Mouse (Mus musculus) cerebellum, adult 2 months (tissue): ENCODE data around the gene Ccdc137.

ENCODE experiments used
- CTCF ChIP-seq: fragments of 200-500 bp; IDR thresholded peaks from 2 replicates; pipeline ENCODE4 v1.5.1; 2011; ENCODE audit warnings: low read depth, mild to moderate bottlenecking, control low read depth, low read length, moderate library complexity, borderline replicate concordance; ENCODE audit not compliant: insufficient read depth
- POLR2A ChIP-seq: fragments of 200-500 bp; IDR thresholded peaks from 2 replicates; pipeline ENCODE4 v1.6.1; 2011; ENCODE audit warnings: low read length, control low read depth, borderline replicate concordance; ENCODE audit not compliant: insufficient read depth

DNA sequence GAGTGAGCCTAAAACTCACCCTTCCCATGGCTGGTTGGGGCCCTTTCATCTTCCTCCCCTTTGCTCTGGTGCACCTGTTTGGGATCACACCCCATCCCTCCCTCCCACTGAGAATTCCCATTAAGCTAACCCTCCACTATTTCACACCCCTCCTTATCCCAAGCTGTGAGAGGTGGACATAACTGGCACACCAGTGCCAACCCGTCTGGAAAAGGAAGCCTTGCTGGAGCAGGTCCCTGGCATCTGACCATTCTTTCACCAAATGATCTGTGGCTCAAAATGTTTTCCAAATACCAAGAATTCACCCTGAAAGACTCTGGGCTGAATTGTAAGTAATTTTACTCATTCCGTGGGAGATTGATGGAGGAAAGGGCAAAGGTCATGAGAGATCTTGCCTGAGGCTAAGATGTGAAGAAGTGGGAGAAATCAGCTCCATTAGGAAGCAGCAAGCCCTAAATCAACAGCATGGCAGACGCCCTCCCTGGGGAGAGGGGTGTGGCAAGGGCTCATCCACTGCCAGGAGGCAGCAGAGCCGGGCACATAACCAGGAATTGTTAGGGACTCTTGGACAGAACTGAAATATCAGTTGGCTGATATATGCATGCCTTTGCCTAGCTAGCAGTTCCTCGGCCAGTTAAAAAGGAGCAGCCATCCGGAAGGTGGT lies 55.0 kb downstream of the Ccdc137 start:
- TF ChIP-seq CTCF (no peak), POLR2A (no peak)
